Mouse (Mus musculus): ENCODE results near the gene Vcl.
A peak's percentile ranks its signal among the peaks of the same experiment; 100 is the strongest.

Gene Vcl

GRCm38 (mm10) chr14:21073981-21074380 lies 144.8 kb downstream of the Vcl start:
- no peak for DNase-seq

- no peak for DNase-seq
Measured at GRCm38 (mm10) chr14:21074398-21075320, 145.5 kb downstream of the Vcl start.

DNA sequence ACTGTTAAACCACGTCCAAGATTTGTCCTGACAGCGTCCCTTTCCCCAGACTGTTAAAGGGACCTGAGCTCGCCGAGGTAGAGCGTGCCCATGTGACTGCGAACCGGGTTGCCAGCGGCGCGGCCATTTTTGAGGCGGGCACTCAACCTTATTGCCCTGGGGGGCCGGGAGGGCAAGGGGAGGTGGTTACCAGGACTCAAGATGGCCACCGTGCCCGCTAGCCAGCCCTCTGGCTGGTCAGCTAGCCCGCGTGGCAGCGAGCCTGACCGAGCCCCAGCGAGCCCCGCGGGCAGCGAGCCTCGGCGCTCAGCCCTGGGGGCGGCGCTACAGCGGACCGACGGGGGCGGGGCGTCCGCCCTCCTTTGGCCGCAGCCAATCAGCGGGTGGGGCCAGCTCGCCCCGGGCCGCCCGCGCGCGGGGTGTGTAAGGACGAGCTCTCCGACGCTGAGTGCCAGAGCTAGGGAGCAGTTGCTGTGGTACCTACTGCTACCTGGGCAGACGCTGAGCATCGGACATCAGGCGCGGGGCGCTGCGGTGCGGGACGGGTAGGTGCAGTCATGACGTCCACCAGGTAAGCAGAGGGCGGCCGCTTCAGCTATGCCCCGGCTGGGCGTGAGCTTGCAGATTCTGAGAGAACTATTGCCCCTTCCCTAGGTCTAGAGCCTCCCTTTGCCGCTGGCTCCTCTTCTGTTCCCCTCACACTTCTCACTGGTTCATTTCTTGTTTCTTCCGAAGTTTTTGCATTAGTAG lies 146.7 kb downstream of the Vcl start:
- peak; percentile 93 to 96 for DNase-seq

- peak in 1 of 2 experiments; percentile 36 for DNase-seq
Measured at GRCm38 (mm10) chr14:21076501-21077194, 147.4 kb downstream of the Vcl start.

DNA sequence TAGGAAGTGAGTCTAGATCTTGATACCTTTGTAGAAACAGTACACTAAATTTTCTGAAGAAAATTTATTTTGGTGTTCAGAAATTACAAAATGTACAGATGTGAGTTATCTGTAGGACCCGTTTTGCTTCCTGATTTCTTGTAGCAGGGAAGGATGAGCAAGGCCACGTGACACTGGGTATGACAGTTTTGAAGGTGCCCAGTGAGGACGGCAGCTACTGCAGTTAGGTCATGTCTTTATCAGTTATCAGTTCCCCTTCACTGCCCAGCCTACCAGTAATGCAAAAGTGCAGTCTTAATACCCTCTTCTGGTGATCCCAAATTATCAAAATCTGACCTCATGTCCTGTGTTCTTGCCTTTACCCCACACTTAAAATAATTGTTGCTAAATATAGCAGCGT lies 148.7 kb downstream of the Vcl start:
- DNase-seq, result no peak

GRCm38 (mm10) chr14:21078511-21078910 lies 149.3 kb downstream of the Vcl start:
- no peak for DNase-seq

DNA sequence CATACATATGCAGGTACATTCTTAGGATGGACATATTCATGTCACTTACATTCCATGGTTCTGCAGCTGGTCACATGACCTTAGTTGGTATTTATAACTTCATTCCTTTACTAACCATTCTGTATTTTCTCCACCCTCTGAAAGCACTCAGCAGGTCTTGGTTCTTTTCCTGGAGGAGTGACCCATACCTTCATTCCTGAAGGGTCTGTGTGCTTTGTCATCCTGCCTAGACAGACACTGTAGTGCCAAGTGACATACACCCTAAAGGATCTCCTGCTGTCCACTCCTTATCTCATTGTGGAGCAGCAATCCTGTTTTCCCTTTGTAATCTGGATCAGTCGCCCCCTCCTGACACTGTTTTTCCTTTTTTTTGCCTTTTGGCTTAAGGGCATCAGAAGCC lies 153.6 kb downstream of the Vcl start:
- no peak for DNase-seq

Data from kidney, postnatal 36 days (tissue).